Mouse (Mus musculus): ENCODE results near the gene Krt31.

The Krt31 gene

GRCm38 (mm10) chr11:100006624-100007023 lies 43.7 kb downstream of the Krt31 start:
- DNase-seq (ENCODE audit: low read depth, low spot score), result no peak

GRCm38 (mm10) chr11:100005905-100006304 lies 44.4 kb downstream of the Krt31 start:
- DNase-seq (ENCODE audit: low read depth, low spot score), result no peak

GRCm38 (mm10) chr11:100004846-100005245 lies 45.5 kb downstream of the Krt31 start:
- no peak for DNase-seq (ENCODE audit: low read depth, low spot score)

GRCm38 (mm10) chr11:99999091-99999490 lies 51.3 kb downstream of the Krt31 start:
- no peak for DNase-seq (ENCODE audit: low read depth, low spot score)
